Mouse (Mus musculus): ENCODE data around the gene Chchd10.

DNA sequence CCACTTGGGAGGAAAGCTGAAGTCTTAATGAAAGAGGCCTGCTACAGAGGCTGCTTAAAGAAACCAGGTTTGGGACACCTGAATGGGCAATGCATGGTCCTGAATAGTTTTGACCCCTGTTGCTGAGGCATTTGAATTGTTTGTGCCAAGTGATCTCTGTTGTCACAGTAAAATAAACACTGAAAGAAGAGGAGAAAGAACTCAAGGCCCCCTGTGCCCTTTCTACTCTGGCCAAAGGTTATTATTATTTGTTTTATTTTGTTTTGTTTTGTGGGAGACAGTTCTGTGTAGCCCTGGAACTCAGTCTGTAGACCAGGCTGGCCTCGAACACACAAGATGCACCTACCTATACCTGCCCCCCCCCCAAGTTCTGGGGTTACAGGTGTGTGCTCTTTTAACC, 2.1 kb downstream of the Chchd10 start:
- TF ChIP-seq POLR2A (IDR thresholded peaks at IDR 0.05; ENCODE audit: extremely low read depth, insufficient read depth, low read length) (no peak), CTCF (IDR thresholded peaks at IDR 0.05; ENCODE audit: extremely low read depth, insufficient read depth, low read length) (no peak)

Data from cortical plate, adult 2 months (tissue).